Comparison of ENCODE assay signal across 8 mouse cellular contexts in the genomic region with DNA sequence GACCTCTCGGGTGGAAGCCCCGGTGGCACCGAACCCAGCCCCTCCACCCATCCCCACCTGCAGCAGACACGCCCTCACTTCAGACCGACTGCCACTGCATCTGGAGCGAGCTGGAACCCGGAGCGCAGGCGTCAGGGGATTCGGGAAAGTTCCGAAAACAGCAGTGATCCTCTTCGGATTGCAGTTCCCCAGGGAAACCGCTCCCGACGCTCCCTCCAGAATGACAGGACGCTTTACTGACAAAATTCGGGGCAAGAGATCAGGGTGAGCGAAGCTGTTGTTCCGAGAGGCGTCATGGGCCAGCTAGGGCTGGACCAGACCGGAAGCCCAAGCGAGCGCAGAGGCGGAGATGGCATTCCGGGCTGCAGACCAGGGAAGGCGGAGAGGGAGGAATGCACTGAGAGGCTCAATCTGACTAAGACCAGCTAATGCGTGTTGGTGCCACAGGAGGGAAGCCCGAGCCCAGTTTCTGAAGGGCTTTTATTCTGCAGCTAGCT. TPM values are rescaled to one million over a fixed set of nuclear protein-coding genes. Genes with fewer than 3 reads are reported as not detected.
DNase-seq lines count a peak whose midpoint lies in the region; ATAC-seq and TF ChIP-seq lines count a peak whose summit lies in the region.

A gene (minus strand): TSS at position 311 of the 497 bp plus-strand sequence.

- WGBS in intestine, embryonic 15.5 days = under 1% methylated on average over 28 of the region's 28 CpGs
- 1% methylated on average over 28 of the region's 28 CpGs for WGBS in midbrain, embryonic 10.5 days
- under 1% methylated on average over 28 of the region's 28 CpGs for WGBS in stomach, embryonic 14.5 days

- H3K4me2 ChIP-seq in intestine, embryonic 15.5 days (replicated peaks) = peak within 1 kb of the TSS; percentile 95
- H3K4me2 ChIP-seq in stomach, embryonic 14.5 days (replicated peaks; ENCODE audit: low read depth, low read length) = peak within 1 kb of the TSS; percentile 94

- peak; percentile 22; the same call in 1 of the 2 replicates for TF ChIP-seq POLR2A in cortical plate, adult 2 months (IDR thresholded peaks at IDR 0.05; ENCODE audit: extremely low read depth, insufficient read depth, low read length)

- no peaks in the 10 kb centered on the region for H3K9me3 ChIP-seq in intestine, embryonic 15.5 days
- no peaks in the 10 kb centered on the region for H3K9me3 ChIP-seq in midbrain, embryonic 10.5 days (replicated peaks)
- H3K9me3 ChIP-seq in stomach, embryonic 14.5 days (ENCODE audit: control insufficient read depth, low read depth, low read length) = no peaks in the 10 kb centered on the region

- peak; percentile 82 for DNase-seq in adrenal gland, adult 8-10 months
- DNase-seq in gastrocnemius, postnatal 14 days = peak; percentile 78
- DNase-seq in left cerebral cortex, postnatal 25 days (ENCODE audit: low spot score in 2 of 2) = peak; percentile 71 to 86
- peak; percentile 62 for DNase-seq in midbrain, embryonic 10.5 days (ENCODE audit: low spot score)

- no peak within 1 kb of the TSS for H3K27ac ChIP-seq in cortical plate, adult 2 months (ENCODE audit: insufficient read depth, low read length)
- no peak within 1 kb of the TSS for H3K27ac ChIP-seq in intestine, embryonic 15.5 days
- H3K27ac ChIP-seq in midbrain, embryonic 10.5 days (replicated peaks) = peak within 1 kb of the TSS; percentile 69; the same call in 1 of the 2 replicates
- H3K27ac ChIP-seq in stomach, embryonic 14.5 days (ENCODE audit: low read length) = no peak within 1 kb of the TSS

- intact Hi-C loops in gastrocnemius, postnatal 14 days (cut with DNase I; ENCODE audit: low total_unique reads) = no loop called here
- intact Hi-C loops in left cerebral cortex, postnatal 25 days (cut with DNase I) = loop anchor here (2.0 to 10.0 kb wide), 5 partner anchors 38 to 320 kb away; a partner anchor contains a TSS

- ATAC-seq in intestine, embryonic 15.5 days = peak; percentile 58; the same call in 1 of the 2 replicates
- ATAC-seq in stomach, embryonic 14.5 days (ENCODE audit: insufficient number of reproducible peaks, insufficient read depth, low FRiP score, low read depth) = 0 out of 2 replicates have a peak, but pooled peaks have one; percentile 23
- no peak for ATAC-seq in granulocyte monocyte progenitor cell, adult 5-6 weeks (replicated peaks; ENCODE audit: poor library complexity, severe bottlenecking)

- peak within 1 kb of the TSS; percentile 38 for H3K4me3 ChIP-seq in cortical plate, adult 2 months (ENCODE audit: insufficient read depth, low read length)
- peak within 1 kb of the TSS; percentile 52 for H3K4me3 ChIP-seq in intestine, embryonic 15.5 days (replicated peaks)
- H3K4me3 ChIP-seq in midbrain, embryonic 10.5 days = peak within 1 kb of the TSS; percentile 60
- H3K4me3 ChIP-seq in stomach, embryonic 14.5 days (ENCODE audit: low read depth, low read length) = peak within 1 kb of the TSS; percentile 47

- H3K4me1 ChIP-seq in cortical plate, adult 2 months (ENCODE audit: control insufficient read depth, insufficient read depth, low read length) = 0 out of 2 replicates have a peak, but pooled peaks cover 2% of the 10 kb centered on the region
- H3K4me1 ChIP-seq in intestine, embryonic 15.5 days (replicated peaks) = peaks cover 23% of the 10 kb centered on the region
- H3K4me1 ChIP-seq in midbrain, embryonic 10.5 days = peaks cover 27% of the 10 kb centered on the region
- H3K4me1 ChIP-seq in stomach, embryonic 14.5 days (ENCODE audit: control insufficient read depth, insufficient read depth, low read length) = peaks cover 16% of the 10 kb centered on the region; the same call in 1 of the 2 replicates

- H3K36me3 ChIP-seq in intestine, embryonic 15.5 days = no peaks in the 10 kb centered on the region
- H3K36me3 ChIP-seq in midbrain, embryonic 10.5 days = no peaks in the 10 kb centered on the region
- H3K36me3 ChIP-seq in stomach, embryonic 14.5 days (ENCODE audit: control insufficient read depth, insufficient read depth, low read length) = no peaks in the 10 kb centered on the region

- H3K27me3 ChIP-seq in intestine, embryonic 15.5 days (replicated peaks) = peaks cover 64% of the 10 kb centered on the region
- H3K27me3 ChIP-seq in midbrain, embryonic 10.5 days (ENCODE audit: low read depth, poor library complexity, severe bottlenecking) = peaks cover 96% of the 10 kb centered on the region
- peaks cover 46% of the 10 kb centered on the region for H3K27me3 ChIP-seq in stomach, embryonic 14.5 days (ENCODE audit: control insufficient read depth, insufficient read depth, low read length)

- H3K9ac ChIP-seq in intestine, embryonic 15.5 days = peak within 1 kb of the TSS; percentile 28; the same call in 1 of the 2 replicates
- H3K9ac ChIP-seq in stomach, embryonic 14.5 days (replicated peaks; ENCODE audit: low read depth, low read length) = no peak within 1 kb of the TSS

- TF ChIP-seq CTCF in cortical plate, adult 2 months (IDR thresholded peaks at IDR 0.05; ENCODE audit: extremely low read depth, insufficient read depth, low read length) = peak; percentile 55

RNA-seq across cellular contexts. Expression of the gene that starts here (rescaled TPM):
- total RNA-seq in adrenal gland, adult 8-10 months (2022) = 10 to 100 TPM; 49.1 to 90.6 (median 69.3) TPM
- polyA plus RNA-seq in cortical plate, adult 2 months (2012; rRNA removed) = 128 and 152 TPM in 2 replicates
- 10 to 100 TPM in 1 of 2 experiments, 1 to 10 TPM in 1; 8.5 to 11.5 TPM for total RNA-seq in gastrocnemius, postnatal 14 days (2021)
- 0.78 and 1.1 TPM in 2 replicates for polyA plus RNA-seq in intestine, embryonic 15.5 days (2015; fragmentation: Nextera tagmentation; extraction: Ambion mirVana)
- total RNA-seq in left cerebral cortex, postnatal 25 days (2021) = 10 to 100 TPM; 64.6 to 69.3 TPM
- polyA plus RNA-seq in midbrain, embryonic 10.5 days (2016; fragmentation: Nextera tagmentation; extraction: Ambion mirVana) = 0.96 and 1.6 TPM in 2 replicates
- 0.91 and 1.4 TPM in 2 replicates for polyA plus RNA-seq in stomach, embryonic 14.5 days (2014; fragmentation: Nextera tagmentation; extraction: Ambion mirVana)
- total RNA-seq in granulocyte monocyte progenitor cell, adult 5-6 weeks (2014; fragmentation: Nextera tagmentation) = not detected in 2 replicates
- not detected in 2 replicates for total RNA-seq in granulocyte monocyte progenitor cell, adult 5-6 weeks (2017)

Comparison
In these comparisons a context has a peak if more than half of its experiments do, and no peak if none do; other contexts are left out.
1. RNA of the gene that starts here (total RNA-seq): 49.1 to 90.6 TPM in adrenal gland, adult 8-10 months, 64.6 to 69.3 TPM in left cerebral cortex, postnatal 25 days and 8.5 to 11.5 TPM in gastrocnemius, postnatal 14 days; not detected in granulocyte monocyte progenitor cell, adult 5-6 weeks; every median in the first group is over 4 times any median in the second.
2. RNA of the gene that starts here (polyA plus RNA-seq): 128 to 152 TPM in cortical plate, adult 2 months; 0.96 to 1.6 TPM in midbrain, embryonic 10.5 days, 0.91 to 1.4 TPM in stomach, embryonic 14.5 days and 0.78 to 1.1 TPM in intestine, embryonic 15.5 days; every median in the first group is over 10 times any median in the second.
3. Peak in every context shown above with its lines, with median percentiles within 50 percentile points of each other: DNase-seq and H3K4me3 ChIP-seq.